Mouse (Mus musculus) lung, adult 2 months (tissue): ENCODE results near the gene Cdcp2. TPM values are rescaled to one million over a fixed set of nuclear protein-coding genes. Genes with fewer than 3 reads are reported as not detected.

Experiments
- DNase-seq: peaks from one replicate; pipeline ENCODE4 v3.0.0; 2022
- H3K4me1 ChIP-seq: fragments of 200-500 bp; 2 replicates; pipeline ENCODE4 v1.6.1; 2011; ENCODE audit warnings: low read length; ENCODE audit not compliant: control insufficient read depth, insufficient read depth
- H3K4me3 ChIP-seq: fragments of 200-500 bp; replicated peaks from 2 replicates; pipeline ENCODE3; 2011; ENCODE audit warnings: low read depth, mild to moderate bottlenecking, control low read depth, low read length; ENCODE audit errors: extremely low read depth
- CTCF ChIP-seq: fragments of 200-500 bp; IDR thresholded peaks from 2 replicates; pipeline ENCODE4 v1.5.1; 2011; ENCODE audit warnings: mild to moderate bottlenecking, low read length, control low read depth; ENCODE audit not compliant: insufficient read depth
- POLR2A ChIP-seq: fragments of 200-500 bp; IDR thresholded peaks from 2 replicates; pipeline ENCODE4 v1.6.1; 2011; ENCODE audit warnings: low read depth, mild to moderate bottlenecking, control low read depth, low read length, borderline replicate concordance; ENCODE audit errors: extremely low read depth
- WGBS: fragments of 180-500 bp; shearing (Covaris S2); methylation state at CpG from one replicate; pipeline ENCODE4 v1.1.7; 2018; 5-methylcytosine and 5-hydroxymethylcytosine counted together
- polyA plus RNA-seq: library from polyadenylated mRNA; depleted of rRNA; stranded (reverse); fragments of >200 nt; gene quantifications from 2 replicates; pipeline ENCODE4 v1.2.3, GENCODE M21; 2012; rRNA removed

Gene Cdcp2
- polyA plus RNA-seq, 1 experiment, result not detected

DNA sequence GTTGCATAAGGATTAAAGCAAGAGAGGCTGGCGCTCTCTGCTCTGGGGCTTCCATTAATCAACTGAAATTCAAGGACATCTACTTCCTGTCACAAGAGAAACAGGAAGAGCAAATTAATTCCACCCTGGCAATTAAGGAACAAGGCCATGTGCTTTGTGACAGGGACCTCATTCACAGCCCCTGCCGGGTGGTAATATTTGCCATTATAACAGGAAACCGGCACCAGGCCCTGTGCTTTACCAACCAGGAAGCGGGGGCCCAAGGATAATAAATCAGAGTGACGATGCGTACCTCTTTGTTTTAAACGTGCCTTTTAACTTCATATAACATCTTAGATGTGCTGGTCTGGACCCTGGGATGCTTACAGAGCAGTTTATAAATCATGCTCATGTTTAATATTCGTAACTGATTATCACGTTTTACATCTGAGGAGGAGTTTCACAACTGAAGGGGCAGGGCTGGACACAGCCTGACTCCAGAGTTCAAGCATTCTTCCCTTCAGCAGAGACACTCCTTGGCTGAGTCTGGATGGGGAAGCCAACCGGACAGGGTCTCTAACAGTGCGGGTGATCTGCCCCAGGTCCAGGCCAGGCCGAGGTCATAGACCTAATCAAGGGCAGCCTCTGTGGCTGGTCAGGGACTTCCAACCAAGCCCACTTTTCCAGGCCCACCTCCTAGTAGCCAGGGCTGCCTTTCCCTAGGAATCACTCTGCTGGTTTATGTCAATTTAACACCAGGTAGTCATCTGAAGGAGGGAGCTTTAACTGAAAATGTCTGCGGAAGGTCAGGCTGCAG lies 43.3 kb downstream of the Cdcp2 start:
- Histone ChIP-seq H3K4me3 (no peak overlapping the region), H3K4me1 (peaks cover 3% of the 10 kb centered on the region; the same call in 1 of the 2 replicates)
- DNase-seq, result no peak
- TF ChIP-seq CTCF (no peak), POLR2A (no peak)
- 53% methylated on average over 13 of the region's 13 CpGs for WGBS

DNA sequence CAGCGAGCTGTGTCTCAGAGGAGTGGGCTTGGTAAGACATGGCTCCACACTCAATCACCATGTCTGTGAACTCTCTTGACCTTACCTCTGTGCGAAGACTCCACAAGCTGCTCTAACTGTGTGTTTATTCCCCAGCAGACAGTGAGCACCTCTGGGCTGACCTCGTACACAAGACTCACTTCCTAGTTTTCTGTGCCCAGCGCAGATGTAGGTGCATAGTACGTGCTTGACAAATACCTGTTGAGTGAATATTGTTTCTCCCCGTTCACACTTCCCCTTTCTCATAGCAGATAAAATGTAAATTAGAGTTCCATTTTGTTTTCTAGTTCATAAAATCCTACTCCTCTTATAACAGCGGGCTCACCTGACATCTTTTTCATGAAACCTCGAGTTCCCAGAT lies 46.8 kb downstream of the Cdcp2 start:
- Histone ChIP-seq H3K4me3 (no peak overlapping the region), H3K4me1 (peaks cover 3% of the 10 kb centered on the region; the same call in 1 of the 2 replicates)
- no peak for DNase-seq
- TF ChIP-seq CTCF (no peak), POLR2A (no peak)
- WGBS, result 93% methylated on average over 8 of the region's 8 CpGs

DNA sequence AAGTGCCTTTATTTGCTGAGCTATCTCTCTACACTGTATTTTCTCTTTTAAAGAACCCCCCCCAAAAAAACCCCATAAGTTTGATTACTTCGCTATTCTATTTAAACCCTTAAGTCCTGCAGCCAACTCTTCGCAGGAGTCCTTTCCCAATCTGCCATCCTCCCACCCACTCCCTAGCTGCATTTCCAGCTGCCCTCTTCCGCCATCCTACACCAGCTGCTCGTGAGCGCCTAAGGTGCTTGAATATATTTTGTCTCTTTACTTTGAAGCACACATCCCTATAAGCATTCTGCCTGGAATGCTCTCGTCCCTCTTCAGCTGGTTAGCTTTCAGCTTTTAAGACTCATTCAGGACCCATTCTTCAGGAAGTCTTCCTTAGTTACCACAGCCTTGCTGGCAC lies 54.3 kb downstream of the Cdcp2 start:
- Histone ChIP-seq H3K4me3 (no peak overlapping the region), H3K4me1 (no peaks in the 10 kb centered on the region)
- 85% methylated on average over 6 of the region's 6 CpGs for WGBS
- TF ChIP-seq CTCF (no peak), POLR2A (no peak)
- DNase-seq, result no peak

DNA sequence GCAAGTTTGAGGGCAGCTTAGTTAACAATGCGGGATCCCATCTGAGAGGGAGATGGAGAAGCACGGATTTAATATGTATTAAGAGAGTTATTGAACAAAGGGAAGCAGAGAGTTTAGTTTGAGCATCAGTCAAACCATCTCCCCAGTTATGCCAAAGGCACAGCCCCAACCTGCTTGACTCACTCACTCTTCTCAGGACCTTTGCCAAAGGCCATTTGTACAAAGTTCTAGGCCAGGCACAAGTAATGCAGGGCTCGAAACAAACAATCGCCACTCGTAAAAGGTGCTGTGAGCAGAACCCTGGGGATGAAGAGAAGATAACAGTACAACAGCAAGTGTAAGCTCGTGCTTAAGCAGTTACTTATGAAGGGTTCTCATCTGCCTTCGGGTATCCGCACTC lies 55.9 kb downstream of the Cdcp2 start:
- Histone ChIP-seq H3K4me1 (no peaks in the 10 kb centered on the region), H3K4me3 (no peak overlapping the region)
- 86% methylated on average over 8 of the region's 8 CpGs for WGBS
- no peak for TF ChIP-seq POLR2A
- TF ChIP-seq CTCF, result no peak
- DNase-seq, result no peak

DNA sequence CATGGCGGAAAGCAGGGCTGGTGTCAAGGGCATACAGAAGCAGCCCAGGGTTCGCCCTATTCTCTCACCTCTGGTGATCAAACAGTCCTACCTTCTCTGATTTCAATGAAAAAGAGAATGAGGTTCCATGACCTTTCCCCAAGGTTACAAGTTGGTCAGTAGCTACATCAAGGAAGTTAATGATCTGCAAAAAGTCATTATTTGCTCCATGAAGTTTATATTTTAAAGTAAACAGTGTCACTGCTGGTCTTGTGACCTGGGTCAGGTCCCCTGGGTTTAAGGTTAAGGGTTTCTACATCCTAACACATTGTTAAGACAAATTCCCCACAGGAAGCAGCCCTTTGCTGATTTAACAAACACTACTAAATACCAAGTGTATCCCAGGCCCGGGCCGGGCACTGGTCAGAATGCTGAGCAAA lies 60.3 kb downstream of the Cdcp2 start:
- TF ChIP-seq CTCF (no peak), POLR2A (no peak)
- Histone ChIP-seq H3K4me3 (no peak overlapping the region), H3K4me1 (no peaks in the 10 kb centered on the region)
- WGBS, result 66% methylated on average over 4 of the region's 4 CpGs
- DNase-seq, result no peak

DNA sequence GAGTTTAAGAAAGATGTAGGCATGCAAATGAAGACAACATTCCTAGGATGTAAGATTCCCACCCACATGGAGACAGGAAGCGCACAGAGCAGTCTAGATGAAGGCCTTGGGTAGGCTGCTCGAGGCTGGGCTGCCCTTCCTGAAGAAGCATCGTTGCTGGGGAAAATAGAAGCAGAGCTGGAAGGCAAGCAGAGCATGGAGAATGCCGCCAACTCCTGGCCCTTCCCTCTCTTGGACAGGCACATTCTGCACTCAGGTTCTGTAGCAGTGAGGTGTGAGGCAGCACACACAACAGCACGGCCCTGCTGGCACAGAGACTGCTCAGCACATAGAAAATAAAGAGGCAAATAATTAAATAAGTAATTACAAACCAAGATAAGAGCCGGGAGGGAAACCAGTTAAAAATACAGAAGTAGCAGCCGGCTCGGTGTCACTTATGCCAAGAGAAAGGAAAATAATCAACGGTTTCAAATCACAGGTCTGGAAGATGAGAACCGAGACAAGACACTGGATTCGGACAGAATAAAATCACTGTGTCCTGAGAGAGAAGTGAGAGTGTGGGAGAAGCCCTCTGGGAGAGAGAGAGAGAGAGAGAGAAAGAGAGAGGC lies 62.6 kb downstream of the Cdcp2 start:
- WGBS, result 80% methylated on average over 11 of the region's 11 CpGs
- DNase-seq, result no peak
- Histone ChIP-seq H3K4me3 (no peak overlapping the region), H3K4me1 (peaks cover 8% of the 10 kb centered on the region)
- TF ChIP-seq POLR2A, result no peak
- TF ChIP-seq CTCF, result no peak

DNA sequence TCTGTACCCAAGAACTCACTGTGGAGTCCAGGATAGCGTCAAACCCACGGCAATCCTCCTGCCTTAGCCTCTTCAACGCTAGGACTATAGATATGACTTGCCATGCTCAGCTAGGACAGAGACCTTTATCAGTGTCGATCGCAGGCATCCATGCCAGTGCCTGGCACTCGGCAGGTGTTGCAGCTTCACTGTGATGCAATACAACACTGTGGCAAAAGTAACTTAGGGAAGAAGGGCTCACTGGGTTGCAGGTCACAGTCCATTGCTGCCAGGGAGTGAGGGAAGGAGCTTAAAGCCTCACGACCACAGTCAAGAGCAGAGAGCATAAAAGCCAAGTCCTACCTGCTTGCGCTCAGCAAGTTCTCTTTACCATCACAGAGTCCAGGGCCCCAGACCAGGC lies 63.5 kb downstream of the Cdcp2 start:
- WGBS, result 91% methylated on average over 8 of the region's 8 CpGs
- no peak for DNase-seq
- H3K4me1 ChIP-seq, result peaks cover 8% of the 10 kb centered on the region
- H3K4me3 ChIP-seq, result no peak overlapping the region
- no peak for TF ChIP-seq CTCF
- no peak for TF ChIP-seq POLR2A

Other genes with a start within 250 kb of the Cdcp2 start
- gene Ssbp3, start 186.2 kb upstream of the Cdcp2 start, polyA plus RNA-seq, result 41.0 and 43.2 TPM in 2 replicates
- gene Mrpl37, start 30.0 kb upstream of the Cdcp2 start, polyA plus RNA-seq, result 40.4 and 51.3 TPM in 2 replicates
- 6.8 and 11.0 TPM in 2 replicates for gene Cyb5rl, start 29.9 kb upstream of the Cdcp2 start, polyA plus RNA-seq
- gene Tmem59, start 81.5 kb downstream of the Cdcp2 start, polyA plus RNA-seq, result 321 and 330 TPM in 2 replicates
- gene Tceanc2, start 82.2 kb downstream of the Cdcp2 start, polyA plus RNA-seq, result 5.6 and 7.5 TPM in 2 replicates
- gene Ldlrad1, start 112.3 kb downstream of the Cdcp2 start, polyA plus RNA-seq, result 47.9 and 52.0 TPM in 2 replicates
- 9.0 and 10.6 TPM in 2 replicates for gene Lrrc42, start 156.6 kb downstream of the Cdcp2 start, polyA plus RNA-seq
- gene Hspb11, start 156.7 kb downstream of the Cdcp2 start, polyA plus RNA-seq, result 2.4 and 4.2 TPM in 2 replicates
- 0.40 and 0.75 TPM in 2 replicates for gene Dio1, start 210.3 kb downstream of the Cdcp2 start, polyA plus RNA-seq
- gene Yipf1, start 217.5 kb downstream of the Cdcp2 start, polyA plus RNA-seq, result 32.2 and 48.6 TPM in 2 replicates